Mouse (Mus musculus) thymus, adult 2 months (tissue): ENCODE data around the gene Susd6.

Experiments
- CTCF ChIP-seq: fragments of 200-500 bp; IDR thresholded peaks from 2 replicates; pipeline ENCODE4 v1.5.1; 2012; ENCODE audit warnings: mild to moderate bottlenecking, control low read depth, low read length, moderate library complexity, borderline replicate concordance; ENCODE audit not compliant: control insufficient read depth, poor library complexity, insufficient read depth; ENCODE audit errors: extremely low read depth
- POLR2A ChIP-seq: fragments of 200-500 bp; IDR thresholded peaks from 2 replicates; pipeline ENCODE4 v1.6.1; 2012; ENCODE audit warnings: mild to moderate bottlenecking, low read length, control low read depth, moderate library complexity; ENCODE audit not compliant: control insufficient read depth, poor library complexity, insufficient read depth; ENCODE audit errors: extremely low read depth

GRCm38 (mm10) chr12:80788188-80788587 is 2.1 kb upstream of the Susd6 start:
- TF ChIP-seq CTCF (no peak), POLR2A (no peak)
